Mouse (Mus musculus) forebrain, embryonic 12.5 days (tissue): Measurements from ENCODE around the gene Gm13276. TPM values are rescaled to one million over a fixed set of nuclear protein-coding genes. Genes with fewer than 3 reads are reported as not detected.
A peak's percentile ranks its signal among the peaks of the same experiment; 100 is the strongest.
"Not testable (repeated sequence)": the region's sequence is repeated elsewhere in the genome, so short reads cannot be mapped to it uniquely, and the experiment has no call there.

ENCODE experiments used
- ATAC-seq: fragments of 200-750 bp; cut with Nextera tagmentation; 2 replicates; pipeline ENCODE4 v1.8.0; 2017; ENCODE audit warnings: moderate TSS enrichment; ENCODE audit not compliant: low FRiP score
- H3K27ac ChIP-seq: fragments of 300-500 bp; sonication (generic); 2 replicates; pipeline ENCODE4 v1.5.1; 2016; ENCODE audit warnings: mild to moderate bottlenecking
- H3K27me3 ChIP-seq: fragments of 300-500 bp; sonication (generic); 2 replicates; pipeline ENCODE4 v1.6.1; 2016; ENCODE audit warnings: mild to moderate bottlenecking
- H3K36me3 ChIP-seq: fragments of 300-500 bp; sonication (generic); replicated peaks from 2 replicates; pipeline ENCODE4 v1.6.1; 2016; ENCODE audit warnings: mild to moderate bottlenecking
- H3K4me1 ChIP-seq: fragments of 300-500 bp; sonication (generic); 2 replicates; pipeline ENCODE4 v1.6.1; 2016
- H3K4me2 ChIP-seq: fragments of 300-500 bp; sonication (generic); 2 replicates; pipeline ENCODE4 v1.6.1; 2016; ENCODE audit warnings: mild to moderate bottlenecking, moderate library complexity
- H3K4me3 ChIP-seq: fragments of 300-500 bp; sonication (generic); replicated peaks from 2 replicates; pipeline ENCODE4 v1.5.1; 2016; ENCODE audit warnings: mild to moderate bottlenecking
- H3K9ac ChIP-seq: fragments of 300-500 bp; sonication (generic); 2 replicates; pipeline ENCODE4 v1.6.1; 2016; ENCODE audit warnings: mild to moderate bottlenecking
- H3K9me3 ChIP-seq: fragments of 300-500 bp; sonication (generic); 2 replicates; pipeline ENCODE4 v1.6.1; 2016
- WGBS: fragments of 180-500 bp; shearing (Covaris S2); methylation state at CpG from one replicate; pipeline ENCODE4 v1.1.7; 2016; 5-methylcytosine and 5-hydroxymethylcytosine counted together
- polyA plus RNA-seq: library from polyadenylated mRNA; unstranded; fragments of >200 nt; fragmentation: Nextera tagmentation; extraction: Ambion mirVana; gene quantifications from 2 replicates; pipeline ENCODE4 v1.2.1, GENCODE M21; 2016

Gene Gm13276
- polyA plus RNA-seq, 1 experiment from 2014 or later: not detected

DNA sequence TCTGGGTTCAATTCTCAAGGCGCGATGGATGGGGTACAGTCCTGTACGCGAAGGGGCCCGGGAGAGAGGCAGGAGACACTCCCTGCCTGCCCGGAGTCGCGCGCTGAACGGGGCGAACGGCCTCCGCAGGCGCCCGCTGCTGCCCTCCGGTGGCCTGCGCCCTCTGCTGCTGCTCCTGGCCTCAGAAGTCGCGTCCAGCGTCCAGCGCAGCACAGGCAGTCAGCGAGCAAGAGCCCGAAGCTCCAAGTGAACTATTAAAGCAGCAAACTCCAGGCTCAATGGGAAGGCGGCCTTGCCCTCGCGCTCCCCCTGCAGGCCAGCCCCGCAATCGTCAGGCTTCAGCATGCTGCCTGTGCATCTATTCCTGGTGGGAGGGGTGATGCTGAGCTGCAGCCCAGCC is 25.1 kb upstream of the Gm13276 start:
- H3K36me3 ChIP-seq, H3K9ac ChIP-seq, ATAC-seq, H3K9me3 ChIP-seq, H3K27ac ChIP-seq, H3K4me1 ChIP-seq, H3K27me3 ChIP-seq: not testable (repeated sequence)
- Histone ChIP-seq H3K4me3 (peak overlapping the region; percentile 36), H3K4me2 (peak overlapping the region; percentile 60)
- WGBS: under 1% methylated on average over 21 of the region's 28 CpGs

DNA sequence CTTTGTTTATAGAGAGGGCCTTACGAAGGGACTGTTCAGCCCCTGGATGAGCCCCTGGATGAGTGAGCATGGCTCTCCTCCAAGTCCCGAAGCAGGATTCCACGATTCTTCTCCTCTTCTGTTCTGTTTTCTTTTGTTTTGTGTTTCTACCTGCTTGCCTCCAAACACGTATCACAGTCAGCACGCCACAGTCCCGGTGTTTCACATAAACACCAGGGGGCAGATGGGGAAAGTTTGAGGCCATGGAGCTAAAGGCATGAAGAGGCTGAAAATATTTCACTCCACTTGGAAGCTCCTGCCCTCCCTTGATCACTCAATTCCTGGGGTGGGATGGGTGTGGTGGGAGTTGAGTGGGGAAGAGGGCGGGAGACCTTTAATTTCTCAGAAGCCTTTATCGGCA is 23.7 kb upstream of the Gm13276 start:
- not testable (repeated sequence) for H3K27ac ChIP-seq, H3K9ac ChIP-seq, H3K9me3 ChIP-seq, H3K36me3 ChIP-seq, H3K27me3 ChIP-seq, H3K4me2 ChIP-seq, H3K4me1 ChIP-seq, ATAC-seq, H3K4me3 ChIP-seq
- 76% methylated on average over 6 of the region's 8 CpGs for WGBS

DNA sequence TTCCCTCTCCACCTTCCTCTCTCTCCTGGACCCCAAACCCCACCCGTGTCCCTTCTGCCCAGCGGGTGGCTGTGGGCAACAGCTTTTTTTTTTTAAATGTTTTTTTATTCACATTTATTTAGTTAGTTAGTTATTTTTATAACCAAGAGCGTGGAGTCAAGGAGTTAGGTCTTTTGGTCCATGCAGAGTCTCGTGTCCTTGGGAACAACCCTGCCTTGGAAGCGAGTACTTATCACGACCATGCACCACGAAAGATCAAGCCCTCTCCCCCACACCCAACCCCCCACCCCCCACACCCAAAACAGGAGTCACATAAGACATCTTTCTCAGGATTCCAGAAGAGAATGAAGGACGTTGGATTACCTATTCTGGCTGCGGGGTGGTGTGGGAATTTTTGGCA is 23.2 kb upstream of the Gm13276 start:
- H3K27me3 ChIP-seq, H3K9me3 ChIP-seq, H3K4me1 ChIP-seq, H3K4me2 ChIP-seq, ATAC-seq, H3K27ac ChIP-seq, H3K9ac ChIP-seq, H3K36me3 ChIP-seq, H3K4me3 ChIP-seq: not testable (repeated sequence)
- 56% methylated on average over 9 of the region's 9 CpGs for WGBS

DNA sequence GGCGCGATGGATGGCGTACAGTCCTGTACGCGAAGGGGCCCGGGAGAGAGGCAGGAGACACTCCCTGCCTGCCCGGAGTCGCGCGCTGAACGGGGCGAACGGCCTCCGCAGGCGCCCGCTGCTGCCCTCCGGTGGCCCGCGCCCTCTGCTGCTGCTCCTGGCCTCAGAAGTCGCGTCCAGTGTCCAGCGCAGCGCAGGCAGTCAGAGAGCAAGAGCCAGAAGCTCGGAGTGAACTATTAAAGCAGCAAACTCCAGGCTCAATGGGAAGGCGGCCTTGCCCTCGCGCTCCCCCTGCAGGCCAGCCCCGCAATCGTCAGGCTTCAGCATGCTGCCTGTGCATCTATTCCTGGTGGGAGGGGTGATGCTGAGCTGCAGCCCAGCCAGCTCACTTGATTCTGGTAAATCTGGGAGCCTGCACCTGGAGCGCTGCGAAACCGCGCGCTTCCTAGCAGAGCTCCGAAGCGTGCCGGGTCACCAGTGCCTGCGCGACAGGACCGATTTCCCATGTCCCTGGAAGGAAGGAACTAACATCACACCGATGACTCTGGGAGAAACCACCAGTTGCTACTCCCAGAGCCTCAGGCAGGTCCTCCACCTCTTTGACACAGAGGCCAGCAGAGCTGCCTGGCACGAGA is 22.0 kb upstream of the Gm13276 start:
- not testable (repeated sequence) for H3K36me3 ChIP-seq, H3K27me3 ChIP-seq, H3K27ac ChIP-seq, H3K4me1 ChIP-seq, H3K9ac ChIP-seq, ATAC-seq, H3K9me3 ChIP-seq
- Histone ChIP-seq H3K4me2 (peak overlapping the region; percentile 54), H3K4me3 (peak overlapping the region; percentile 39)
- 3% methylated on average over 36 of the region's 42 CpGs for WGBS

DNA sequence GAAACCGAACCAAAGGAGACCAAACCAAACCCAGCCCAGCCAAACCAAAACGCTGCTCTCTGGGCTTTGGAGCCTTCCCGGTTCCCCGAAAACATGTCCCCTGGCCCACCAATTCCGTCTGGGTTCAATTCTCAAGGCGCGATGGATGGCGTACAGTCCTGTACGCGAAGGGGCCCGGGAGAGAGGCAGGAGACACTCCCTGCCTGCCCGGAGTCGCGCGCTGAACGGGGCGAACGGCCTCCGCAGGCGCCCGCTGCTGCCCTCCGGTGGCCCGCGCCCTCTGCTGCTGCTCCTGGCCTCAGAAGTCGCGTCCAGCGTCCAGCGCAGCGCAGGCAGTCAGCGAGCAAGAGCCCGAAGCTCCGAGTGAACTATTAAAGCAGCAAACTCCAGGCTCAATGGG is 12.0 kb upstream of the Gm13276 start, which contains the start of gene Gm13290:
TSS of gene Gm13290 (plus strand) at position 301 of the 400 bp plus-strand sequence.
- not testable (repeated sequence) for H3K4me3 ChIP-seq, H3K27me3 ChIP-seq, H3K4me2 ChIP-seq, H3K9me3 ChIP-seq, ATAC-seq, H3K27ac ChIP-seq, H3K4me1 ChIP-seq, H3K36me3 ChIP-seq, H3K9ac ChIP-seq
- no CpG with 5 or more reads among the region's 32 CpGs for WGBS

DNA sequence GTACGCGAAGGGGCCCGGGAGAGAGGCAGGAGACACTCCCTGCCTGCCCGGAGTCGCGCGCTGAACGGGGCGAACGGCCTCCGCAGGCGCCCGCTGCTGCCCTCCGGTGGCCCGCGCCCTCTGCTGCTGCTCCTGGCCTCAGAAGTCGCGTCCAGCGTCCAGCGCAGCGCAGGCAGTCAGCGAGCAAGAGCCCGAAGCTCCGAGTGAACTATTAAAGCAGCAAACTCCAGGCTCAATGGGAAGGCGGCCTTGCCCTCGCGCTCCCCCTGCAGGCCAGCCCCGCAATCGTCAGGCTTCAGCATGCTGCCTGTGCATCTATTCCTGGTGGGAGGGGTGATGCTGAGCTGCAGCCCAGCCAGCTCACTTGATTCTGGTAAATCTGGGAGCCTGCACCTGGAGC is 8.9 kb upstream of the Gm13276 start, which contains the start of gene Gm13289:
TSS of gene Gm13289 (plus strand) at position 301 of the 400 bp plus-strand sequence.
- no CpG with 5 or more reads among the region's 29 CpGs for WGBS
- H3K27me3 ChIP-seq, H3K9me3 ChIP-seq, H3K27ac ChIP-seq, H3K9ac ChIP-seq, H3K36me3 ChIP-seq, ATAC-seq, H3K4me1 ChIP-seq, H3K4me3 ChIP-seq, H3K4me2 ChIP-seq: not testable (repeated sequence)

DNA sequence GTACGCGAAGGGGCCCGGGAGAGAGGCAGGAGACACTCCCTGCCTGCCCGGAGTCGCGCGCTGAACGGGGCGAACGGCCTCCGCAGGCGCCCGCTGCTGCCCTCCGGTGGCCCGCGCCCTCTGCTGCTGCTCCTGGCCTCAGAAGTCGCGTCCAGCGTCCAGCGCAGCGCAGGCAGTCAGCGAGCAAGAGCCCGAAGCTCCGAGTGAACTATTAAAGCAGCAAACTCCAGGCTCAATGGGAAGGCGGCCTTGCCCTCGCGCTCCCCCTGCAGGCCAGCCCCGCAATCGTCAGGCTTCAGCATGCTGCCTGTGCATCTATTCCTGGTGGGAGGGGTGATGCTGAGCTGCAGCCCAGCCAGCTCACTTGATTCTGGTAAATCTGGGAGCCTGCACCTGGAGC is 6.0 kb upstream of the Gm13276 start, which contains the start of gene Gm13272:
TSS of gene Gm13272 (plus strand) at position 301 of the 400 bp plus-strand sequence.
- not testable (repeated sequence) for H3K4me3 ChIP-seq, H3K27ac ChIP-seq, ATAC-seq, H3K27me3 ChIP-seq, H3K4me2 ChIP-seq, H3K9ac ChIP-seq, H3K4me1 ChIP-seq, H3K36me3 ChIP-seq, H3K9me3 ChIP-seq
- no CpG with 5 or more reads among the region's 29 CpGs for WGBS

DNA sequence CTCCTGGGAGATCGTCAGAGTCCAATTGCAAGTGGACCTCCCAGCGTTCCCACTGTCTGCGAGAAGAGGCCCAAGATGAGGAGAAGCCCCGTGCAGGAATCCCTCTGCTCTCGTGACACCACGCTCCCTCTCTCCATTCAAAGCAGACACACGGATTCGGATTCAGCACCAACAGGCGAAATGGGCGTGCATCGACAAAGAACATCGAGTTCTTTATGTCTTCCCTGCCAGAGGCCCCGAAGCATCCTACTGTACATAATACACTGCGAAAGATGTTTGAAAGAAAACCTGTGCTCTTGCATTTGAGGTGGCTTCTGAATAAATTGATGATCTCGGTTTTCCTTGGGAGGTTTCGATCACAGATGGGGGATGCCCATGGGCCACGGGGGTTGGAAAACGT is 5.2 kb upstream of the Gm13276 start:
- H3K9me3 ChIP-seq, ATAC-seq, H3K27ac ChIP-seq, H3K36me3 ChIP-seq, H3K9ac ChIP-seq, H3K4me3 ChIP-seq, H3K27me3 ChIP-seq, H3K4me1 ChIP-seq, H3K4me2 ChIP-seq: not testable (repeated sequence)
- WGBS: 52% methylated on average over 16 of the region's 18 CpGs

DNA sequence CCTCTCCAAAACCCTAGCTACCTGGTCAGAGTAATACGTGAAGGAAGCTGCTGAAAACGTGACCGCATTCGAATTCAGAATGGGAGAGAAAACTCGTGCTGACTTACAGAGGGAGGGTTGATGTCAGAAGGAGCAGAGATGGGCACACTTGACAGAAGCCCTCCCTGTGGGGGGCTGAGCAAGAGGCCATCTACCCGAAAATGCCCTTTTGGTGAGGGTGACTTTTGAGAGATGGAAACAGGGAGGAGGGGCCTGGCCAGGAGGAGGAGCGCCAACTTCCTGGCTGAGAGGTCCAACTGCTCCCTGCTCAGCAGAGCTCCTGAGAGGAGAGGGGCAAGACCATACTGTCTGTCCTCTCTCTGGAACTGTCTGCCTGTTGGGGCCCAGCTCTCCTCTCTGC is 3.7 kb upstream of the Gm13276 start, which contains the start of gene Ifnz:
TSS of gene Ifnz (plus strand) at position 301 of the 400 bp plus-strand sequence.
- not testable (repeated sequence) for H3K27me3 ChIP-seq, H3K36me3 ChIP-seq, H3K4me1 ChIP-seq, ATAC-seq, H3K9me3 ChIP-seq, H3K9ac ChIP-seq, H3K27ac ChIP-seq
- WGBS: 8% methylated on average over 4 of the region's 7 CpGs
- peak within 1 kb of the TSS; percentile 13; the same call in 1 of the 2 replicates for H3K4me3 ChIP-seq
- peak within 1 kb of the TSS; percentile 40 for H3K4me2 ChIP-seq

DNA sequence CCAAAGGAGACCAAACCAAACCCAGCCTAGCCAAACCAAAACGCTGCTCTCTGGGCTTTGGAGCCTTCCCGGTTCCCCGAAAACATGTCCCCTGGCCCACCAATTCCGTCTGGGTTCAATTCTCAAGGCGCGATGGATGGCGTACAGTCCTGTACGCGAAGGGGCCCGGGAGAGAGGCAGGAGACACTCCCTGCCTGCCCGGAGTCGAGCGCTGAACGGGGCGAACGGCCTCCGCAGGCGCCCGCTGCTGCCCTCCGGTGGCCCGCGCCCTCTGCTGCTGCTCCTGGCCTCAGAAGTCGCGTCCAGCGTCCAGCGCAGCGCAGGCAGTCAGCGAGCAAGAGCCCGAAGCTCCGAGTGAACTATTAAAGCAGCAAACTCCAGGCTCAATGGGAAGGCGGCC is 3.2 kb upstream of the Gm13276 start:
- not testable (repeated sequence) for H3K9me3 ChIP-seq, H3K4me1 ChIP-seq, H3K36me3 ChIP-seq, H3K9ac ChIP-seq, H3K27me3 ChIP-seq, ATAC-seq, H3K27ac ChIP-seq
- Histone ChIP-seq H3K4me2 (peak overlapping the region; percentile 40), H3K4me3 (peak overlapping the region; percentile 13; the same call in 1 of the 2 replicates)
- 0% methylated on average over 6 of the region's 31 CpGs for WGBS

DNA sequence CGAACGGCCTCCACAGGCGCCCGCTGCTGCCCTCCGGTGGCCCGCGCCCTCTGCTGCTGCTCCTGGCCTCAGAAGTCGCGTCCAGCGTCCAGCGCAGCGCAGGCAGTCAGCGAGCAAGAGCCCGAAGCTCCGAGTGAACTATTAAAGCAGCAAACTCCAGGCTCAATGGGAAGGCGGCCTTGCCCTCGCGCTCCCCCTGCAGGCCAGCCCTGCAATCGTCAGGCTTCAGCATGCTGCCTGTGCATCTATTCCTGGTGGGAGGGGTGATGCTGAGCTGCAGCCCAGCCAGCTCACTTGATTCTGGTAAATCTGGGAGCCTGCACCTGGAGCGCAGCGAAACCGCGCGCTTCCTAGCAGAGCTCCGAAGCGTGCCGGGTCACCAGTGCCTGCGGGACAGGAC is 2.9 kb downstream of the Gm13276 start, which contains the start of gene Gm13277:
TSS of gene Gm13277 (plus strand) at position 231 of the 400 bp plus-strand sequence.
- H3K4me3 ChIP-seq, H3K27ac ChIP-seq, H3K9ac ChIP-seq, H3K9me3 ChIP-seq, H3K36me3 ChIP-seq, ATAC-seq, H3K4me1 ChIP-seq, H3K4me2 ChIP-seq, H3K27me3 ChIP-seq: not testable (repeated sequence)
- WGBS: 0% methylated on average over 1 of the region's 28 CpGs

DNA sequence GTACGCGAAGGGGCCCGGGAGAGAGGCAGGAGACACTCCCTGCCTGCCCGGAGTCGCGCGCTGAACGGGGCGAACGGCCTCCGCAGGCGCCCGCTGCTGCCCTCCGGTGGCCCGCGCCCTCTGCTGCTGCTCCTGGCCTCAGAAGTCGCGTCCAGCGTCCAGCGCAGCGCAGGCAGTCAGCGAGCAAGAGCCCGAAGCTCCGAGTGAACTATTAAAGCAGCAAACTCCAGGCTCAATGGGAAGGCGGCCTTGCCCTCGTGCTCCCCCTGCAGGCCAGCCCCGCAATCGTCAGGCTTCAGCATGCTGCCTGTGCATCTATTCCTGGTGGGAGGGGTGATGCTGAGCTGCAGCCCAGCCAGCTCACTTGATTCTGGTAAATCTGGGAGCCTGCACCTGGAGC is 5.7 kb downstream of the Gm13276 start, which contains the start of gene Gm13278:
TSS of gene Gm13278 (plus strand) at position 301 of the 400 bp plus-strand sequence.
- H3K27ac ChIP-seq, H3K9me3 ChIP-seq, H3K4me2 ChIP-seq, H3K27me3 ChIP-seq, ATAC-seq, H3K9ac ChIP-seq, H3K36me3 ChIP-seq, H3K4me1 ChIP-seq, H3K4me3 ChIP-seq: not testable (repeated sequence)
- WGBS: no CpG with 5 or more reads among the region's 28 CpGs

DNA sequence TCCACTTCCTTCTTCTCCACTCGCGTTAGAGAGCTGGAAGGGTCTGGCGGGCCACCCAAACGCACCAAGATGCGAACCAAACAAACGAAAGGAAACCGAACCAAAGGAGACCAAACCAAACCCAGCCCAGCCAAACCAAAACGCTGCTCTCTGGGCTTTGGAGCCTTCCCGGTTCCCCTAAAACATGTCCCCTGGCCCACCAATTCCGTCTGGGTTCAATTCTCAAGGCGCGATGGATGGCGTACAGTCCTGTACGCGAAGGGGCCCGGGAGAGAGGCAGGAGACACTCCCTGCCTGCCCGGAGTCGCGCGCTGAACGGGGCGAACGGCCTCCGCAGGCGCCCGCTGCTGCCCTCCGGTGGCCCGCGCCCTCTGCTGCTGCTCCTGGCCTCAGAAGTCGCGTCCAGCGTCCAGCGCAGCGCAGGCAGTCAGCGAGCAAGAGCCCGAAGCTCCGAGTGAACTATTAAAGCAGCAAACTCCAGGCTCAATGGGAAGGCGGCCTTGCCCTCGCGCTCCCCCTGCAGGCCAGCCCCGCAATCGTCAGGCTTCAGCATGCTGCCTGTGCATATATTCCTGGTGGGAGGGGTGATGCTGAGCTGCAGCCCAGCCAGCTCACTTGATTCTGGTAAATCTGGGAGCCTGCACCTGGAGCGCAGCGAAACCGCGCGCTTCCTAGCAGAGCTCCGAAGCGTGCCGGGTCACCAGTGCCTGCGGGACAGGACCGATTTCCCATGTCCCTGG is 8.6 kb downstream of the Gm13276 start, which contains the start of gene Gm13275:
TSS of gene Gm13275 (plus strand) at position 552 of the 740 bp plus-strand sequence.
- H3K4me3 ChIP-seq, H3K4me2 ChIP-seq, H3K9me3 ChIP-seq, H3K27ac ChIP-seq, H3K9ac ChIP-seq, H3K36me3 ChIP-seq, ATAC-seq, H3K4me1 ChIP-seq, H3K27me3 ChIP-seq: not testable (repeated sequence)
- 3% methylated on average over 8 of the region's 52 CpGs for WGBS
